Mouse (Mus musculus) neural tube, embryonic 14.5 days (tissue): ENCODE measurements around the gene Klhl29. TPM values are rescaled to one million over a fixed set of nuclear protein-coding genes. Genes with fewer than 3 reads are reported as not detected.
A peak's percentile ranks its signal among the peaks of the same experiment; 100 is the strongest.

Source experiments
- ATAC-seq: fragments of 200-750 bp; cut with Nextera tagmentation; 2 replicates; pipeline ENCODE4 v1.8.0; 2017; ENCODE audit warnings: low read depth, mild to moderate bottlenecking, moderate TSS enrichment, moderate library complexity
- H3K27ac ChIP-seq: fragments of 300-500 bp; sonication (generic); 2 replicates; pipeline ENCODE4 v1.5.1; 2014; ENCODE audit warnings: low read depth, mild to moderate bottlenecking, control low read depth, low read length, moderate library complexity, mixed read lengths
- H3K27me3 ChIP-seq: fragments of 300-500 bp; sonication (generic); 2 replicates; pipeline ENCODE4 v1.6.1; 2014; ENCODE audit warnings: low read length; ENCODE audit not compliant: control insufficient read depth, insufficient read depth
- H3K36me3 ChIP-seq: fragments of 300-500 bp; sonication (generic); 2 replicates; pipeline ENCODE4 v1.6.1; 2014; ENCODE audit warnings: low read length, mixed read lengths; ENCODE audit not compliant: control insufficient read depth, insufficient read depth
- H3K4me1 ChIP-seq: fragments of 300-500 bp; sonication (generic); 2 replicates; pipeline ENCODE4 v1.6.1; 2014; ENCODE audit warnings: low read length; ENCODE audit not compliant: control insufficient read depth, insufficient read depth
- H3K4me2 ChIP-seq: fragments of 300-500 bp; sonication (generic); 2 replicates; pipeline ENCODE4 v1.6.1; 2014; ENCODE audit warnings: mild to moderate bottlenecking, low read depth, low read length, control low read depth
- H3K4me3 ChIP-seq: fragments of 300-500 bp; sonication (generic); 2 replicates; pipeline ENCODE4 v1.5.1; 2014; ENCODE audit warnings: low read depth, low read length, control low read depth, mixed read lengths
- H3K9ac ChIP-seq: fragments of 300-500 bp; sonication (generic); replicated peaks from 2 replicates; pipeline ENCODE4 v1.6.1; 2014; ENCODE audit warnings: low read depth, mild to moderate bottlenecking, control low read depth, low read length, mixed read lengths
- H3K9me3 ChIP-seq: fragments of 300-500 bp; sonication (generic); 2 replicates; pipeline ENCODE4 v1.6.1; 2016; ENCODE audit warnings: low read length; ENCODE audit not compliant: control insufficient read depth
- WGBS: fragments of 180-500 bp; shearing (Covaris S2); extraction: QIAGEN DNeasy Blood & Tissue Kit; methylation state at CpG from one replicate; pipeline ENCODE4 v1.1.7; 2014; 5-methylcytosine and 5-hydroxymethylcytosine counted together
- polyA plus RNA-seq: library from polyadenylated mRNA; unstranded; fragments of >200 nt; fragmentation: Nextera tagmentation; extraction: Ambion mirVana; gene quantifications from 2 replicates; pipeline ENCODE4 v1.2.1, GENCODE M21; 2014

Gene Klhl29
- polyA plus RNA-seq, 1 experiment from 2014 or later = 6.1 TPM

- H3K4me2 ChIP-seq = no peak overlapping the region
- no peaks in the 10 kb centered on the region for H3K9me3 ChIP-seq
- H3K4me1 ChIP-seq = peaks cover 11% of the 10 kb centered on the region
- peak; percentile 16; the same call in 1 of the 2 replicates for ATAC-seq
- 0 out of 2 replicates have a peak overlapping the region, but pooled peaks have one; percentile 11 for H3K9ac ChIP-seq
- H3K27ac ChIP-seq = no peak overlapping the region
- no peaks in the 10 kb centered on the region for H3K27me3 ChIP-seq
- no peak overlapping the region for H3K4me3 ChIP-seq
- H3K36me3 ChIP-seq = no peaks in the 10 kb centered on the region
- 7% methylated on average over 9 of the region's 9 CpGs for WGBS
These were observed 120.4 kb downstream of the Klhl29 start for GRCm38 (mm10) chr12:5255079-5255478.

GRCm38 (mm10) chr12:5254246-5254982, 121.1 kb downstream of the Klhl29 start:
- Histone ChIP-seq H3K27me3 (no peaks in the 10 kb centered on the region), H3K9me3 (no peaks in the 10 kb centered on the region), H3K4me3 (no peak overlapping the region), H3K4me1 (peaks cover 11% of the 10 kb centered on the region), H3K9ac (no peak overlapping the region), H3K36me3 (no peaks in the 10 kb centered on the region), H3K27ac (no peak overlapping the region), H3K4me2 (no peak overlapping the region)
- 67% methylated on average over 4 of the region's 4 CpGs for WGBS
- ATAC-seq = no peak

- ATAC-seq = peak; percentile 42; the same call in 1 of the 2 replicates
- WGBS = 42% methylated on average over 10 of the region's 10 CpGs
- no peak overlapping the region for H3K27ac ChIP-seq
These were observed 122.0 kb downstream of the Klhl29 start for GRCm38 (mm10) chr12:5253289-5254005.

GRCm38 (mm10) chr12:5252569-5252968, 122.9 kb downstream of the Klhl29 start:
- H3K9me3 ChIP-seq = no peaks in the 10 kb centered on the region
- ATAC-seq = no peak
- H3K4me2 ChIP-seq = no peak overlapping the region
- no peak overlapping the region for H3K4me3 ChIP-seq
- no peaks in the 10 kb centered on the region for H3K36me3 ChIP-seq
- H3K9ac ChIP-seq = no peak overlapping the region
- 56% methylated on average over 2 of the region's 2 CpGs for WGBS
- no peaks in the 10 kb centered on the region for H3K27me3 ChIP-seq
- H3K27ac ChIP-seq = no peak overlapping the region
- H3K4me1 ChIP-seq = peaks cover 14% of the 10 kb centered on the region

More at GRCm38 (mm10) chr12:5253289-5254005, 122.0 kb downstream of the Klhl29 start:
- H3K9me3 ChIP-seq = no peaks in the 10 kb centered on the region
- H3K4me1 ChIP-seq = peaks cover 11% of the 10 kb centered on the region
- no peaks in the 10 kb centered on the region for H3K36me3 ChIP-seq
- no peak overlapping the region for H3K4me2 ChIP-seq
- H3K27me3 ChIP-seq = no peaks in the 10 kb centered on the region
- no peak overlapping the region for H3K9ac ChIP-seq
- H3K4me3 ChIP-seq = no peak overlapping the region

GRCm38 (mm10) chr12:5250042-5250441, 125.4 kb downstream of the Klhl29 start:
- no peak overlapping the region for H3K9ac ChIP-seq
- no peak overlapping the region for H3K4me3 ChIP-seq
- H3K4me1 ChIP-seq = peaks cover 20% of the 10 kb centered on the region
- H3K27ac ChIP-seq = no peak overlapping the region
- H3K4me2 ChIP-seq = no peak overlapping the region
- no peak for ATAC-seq
- WGBS = 39% methylated on average over 7 of the region's 7 CpGs
- H3K36me3 ChIP-seq = no peaks in the 10 kb centered on the region
- no peaks in the 10 kb centered on the region for H3K27me3 ChIP-seq
- no peaks in the 10 kb centered on the region for H3K9me3 ChIP-seq

GRCm38 (mm10) chr12:5249068-5249467, 126.4 kb downstream of the Klhl29 start:
- ATAC-seq = no peak
- H3K27ac ChIP-seq = no peak overlapping the region
- no peaks in the 10 kb centered on the region for H3K27me3 ChIP-seq
- H3K4me3 ChIP-seq = no peak overlapping the region
- H3K4me1 ChIP-seq = peaks cover 19% of the 10 kb centered on the region; the same call in 1 of the 2 replicates
- H3K9ac ChIP-seq = no peak overlapping the region
- no peaks in the 10 kb centered on the region for H3K36me3 ChIP-seq
- H3K4me2 ChIP-seq = no peak overlapping the region
- 87% methylated on average over 13 of the region's 13 CpGs for WGBS
- H3K9me3 ChIP-seq = no peaks in the 10 kb centered on the region

GRCm38 (mm10) chr12:5247505-5247904, 128.0 kb downstream of the Klhl29 start:
- Histone ChIP-seq H3K9me3 (no peaks in the 10 kb centered on the region), H3K9ac (no peak overlapping the region), H3K27ac (no peak overlapping the region), H3K4me1 (peaks cover 13% of the 10 kb centered on the region; the same call in 1 of the 2 replicates), H3K4me2 (no peak overlapping the region), H3K27me3 (no peaks in the 10 kb centered on the region), H3K36me3 (no peaks in the 10 kb centered on the region), H3K4me3 (no peak overlapping the region)
- WGBS = 45% methylated on average over 6 of the region's 6 CpGs
- ATAC-seq = 0 out of 2 replicates have a peak, but pooled peaks have one; percentile 9

GRCm38 (mm10) chr12:5246721-5247341, 128.7 kb downstream of the Klhl29 start:
- Histone ChIP-seq H3K36me3 (no peaks in the 10 kb centered on the region), H3K9ac (no peak overlapping the region), H3K27ac (no peak overlapping the region), H3K4me3 (no peak overlapping the region), H3K4me2 (no peak overlapping the region), H3K27me3 (no peaks in the 10 kb centered on the region), H3K9me3 (no peaks in the 10 kb centered on the region), H3K4me1 (peaks cover 13% of the 10 kb centered on the region; the same call in 1 of the 2 replicates)
- ATAC-seq = no peak
- WGBS = 40% methylated on average over 15 of the region's 15 CpGs
